Mouse (Mus musculus) c-Kit-positive CD71-positive TER-119-negative erythroid progenitor cells, embryonic 14.5 days (primary cell): ENCODE data around the gene Gm12216.
"Not testable (repeated sequence)": the region's sequence is repeated elsewhere in the genome, so short reads cannot be mapped to it uniquely, and the experiment has no call there.

Source experiments
- DNase-seq: peaks from one replicate; pipeline ENCODE4 v3.0.0-alpha.2; 2013; ENCODE audit warnings: low read depth

Gene Gm12216

DNA sequence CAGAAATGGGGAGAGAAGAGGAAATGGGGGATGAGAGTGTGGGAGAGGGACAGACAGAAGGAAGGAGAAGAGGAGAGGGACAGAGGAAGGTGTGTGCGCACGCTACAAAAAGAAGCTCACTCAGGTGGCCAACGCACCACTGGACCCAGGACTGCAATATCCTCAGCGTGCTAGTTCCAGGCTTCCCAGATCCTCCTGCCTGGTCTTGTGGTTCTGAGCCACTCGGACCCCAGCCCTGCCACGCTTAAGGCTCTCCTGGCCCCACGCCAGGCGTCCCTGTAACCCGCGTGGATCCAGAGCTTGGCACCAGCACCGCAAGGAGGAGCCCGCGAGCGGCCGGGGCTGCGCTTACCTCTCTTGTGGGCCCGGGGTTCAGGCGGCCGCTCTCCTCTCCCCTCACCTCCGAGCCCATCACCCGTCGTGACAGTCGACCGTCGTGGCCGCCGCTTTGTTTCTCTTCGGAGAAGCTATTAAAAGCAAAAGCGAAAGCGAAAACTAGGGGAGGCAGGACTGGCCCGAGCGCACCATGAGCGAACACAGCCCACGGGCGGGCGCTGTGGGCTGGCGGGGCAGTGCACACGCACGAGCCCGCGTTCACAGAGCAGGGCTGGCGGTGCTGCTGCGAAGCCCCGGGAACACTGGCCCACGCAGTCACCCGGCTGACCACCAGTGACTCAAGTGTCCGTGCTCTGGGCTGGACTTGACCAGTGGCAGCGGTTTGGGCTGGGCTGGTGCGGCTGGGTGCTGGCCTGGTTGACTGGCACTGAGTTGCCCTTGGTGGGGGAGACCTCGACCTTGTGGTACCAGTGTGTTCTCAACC is at the start of gene Gm12216:
Gene Gm12216 (minus strand): TSS at position 496 of the 820 bp plus-strand sequence.
- DNase-seq = not testable (repeated sequence)

DNA sequence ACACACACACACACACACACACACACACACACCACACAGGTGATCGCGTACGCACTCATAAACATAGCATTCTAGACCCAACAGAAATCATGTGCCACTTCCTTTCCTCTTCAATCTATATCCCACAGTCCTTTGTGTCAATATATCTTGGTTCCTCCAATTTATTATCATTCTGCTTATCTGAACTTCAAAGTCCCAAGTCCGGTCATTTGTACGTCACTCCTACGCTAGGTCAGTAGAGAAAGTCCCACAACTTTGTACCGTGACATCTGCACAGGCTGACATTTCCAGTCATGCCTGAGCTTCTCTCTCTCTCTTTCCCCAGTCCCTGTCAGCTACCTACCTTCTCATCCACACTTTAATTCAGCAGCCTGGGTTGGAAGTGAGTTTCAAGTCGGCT is 49.6 kb upstream of the Gm12216 start:
- DNase-seq = no peak

DNA sequence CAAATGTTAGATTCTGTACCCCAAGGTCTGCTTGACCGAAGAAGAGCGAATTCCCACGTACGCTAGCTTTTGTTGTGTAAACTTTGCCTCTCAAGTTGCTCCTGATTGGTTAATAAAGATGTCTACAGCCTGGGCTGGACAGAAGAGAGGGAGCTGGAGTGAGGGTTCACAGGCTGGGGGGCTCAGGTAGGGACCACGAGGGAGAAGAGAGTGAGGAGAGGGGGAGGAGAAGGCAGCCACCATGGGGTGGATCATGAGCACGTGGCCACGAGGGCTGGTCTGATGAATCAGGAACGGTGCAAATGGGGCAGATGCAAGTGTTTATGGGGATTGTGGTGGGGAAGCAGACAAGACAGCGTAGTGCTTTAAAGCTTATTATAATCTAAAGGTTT is 45.5 kb upstream of the Gm12216 start:
- DNase-seq = no peak

DNA sequence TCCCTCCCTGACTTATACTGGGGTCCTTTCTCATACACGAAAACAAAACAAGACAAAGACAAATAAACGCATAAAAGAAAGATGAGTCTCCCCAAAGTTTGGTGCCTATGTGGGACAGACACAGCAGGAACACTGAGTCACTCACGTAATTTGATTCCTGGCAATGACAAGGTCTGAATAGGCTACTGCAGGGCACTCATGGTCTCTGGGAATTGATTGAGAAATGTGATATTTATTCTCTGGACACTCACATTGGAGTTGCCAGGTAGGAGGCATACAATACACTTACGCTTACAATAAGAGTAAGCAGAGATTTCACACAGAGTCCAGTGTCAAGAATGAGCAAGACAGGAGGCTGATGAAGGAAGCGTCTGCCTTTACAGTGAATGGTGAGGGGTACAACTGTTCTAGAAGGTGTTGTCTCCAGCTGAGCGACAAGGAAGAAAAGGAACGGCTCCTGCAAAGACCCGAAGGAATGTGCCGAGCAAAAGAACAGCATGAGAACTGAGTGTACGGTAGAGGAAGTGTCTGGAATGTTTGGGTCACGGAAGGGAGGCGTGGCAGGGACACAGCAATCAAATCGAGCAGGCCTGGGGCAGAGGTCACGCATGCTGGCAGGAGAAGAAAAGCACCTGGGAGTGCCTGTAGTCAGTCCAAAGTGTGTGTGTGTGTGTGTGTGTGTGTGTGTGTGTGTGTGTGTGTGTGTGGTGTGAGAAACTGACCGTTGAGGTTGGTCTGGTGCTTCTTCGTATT is 44.9 kb upstream of the Gm12216 start:
- DNase-seq = no peak

DNA sequence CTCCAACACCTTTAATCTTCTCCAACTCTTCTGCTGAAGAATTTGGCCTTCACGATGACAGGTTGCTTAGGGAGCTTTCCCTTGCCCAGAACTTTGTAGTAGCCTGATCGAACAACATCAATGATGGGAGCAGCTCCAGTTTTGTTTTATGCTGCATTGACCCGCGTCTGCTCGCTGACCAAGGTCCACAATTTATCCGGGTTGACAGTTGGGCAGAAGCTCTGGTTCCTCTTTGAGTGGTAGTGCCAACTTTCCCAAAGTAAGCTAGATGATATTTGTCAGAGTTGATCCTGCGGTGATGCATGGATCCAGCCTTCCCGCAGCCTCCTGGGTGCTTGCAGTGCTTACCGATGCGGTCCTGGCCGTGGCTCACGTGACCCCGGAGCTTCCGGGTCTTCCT is 43.7 kb upstream of the Gm12216 start:
- DNase-seq = no peak

DNA sequence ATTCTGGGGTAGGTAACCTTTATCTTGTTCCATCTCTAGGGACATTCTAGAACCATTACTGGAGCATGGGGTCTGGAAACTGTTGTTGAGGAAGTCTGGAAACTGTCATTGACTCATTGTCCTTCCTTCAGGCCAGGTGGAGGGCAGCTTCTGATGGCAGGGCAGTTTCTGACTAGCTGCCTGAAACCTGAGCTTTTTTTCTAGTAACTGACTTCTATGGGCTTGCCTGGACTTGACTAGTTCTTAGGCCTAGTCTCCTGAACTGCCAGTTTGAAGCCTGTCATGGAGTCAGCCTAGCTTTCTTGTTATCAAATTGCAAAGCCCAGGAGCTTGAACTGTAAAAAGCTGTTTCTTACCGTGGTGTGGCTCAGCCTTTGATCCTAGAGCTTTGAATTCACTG is 41.9 kb upstream of the Gm12216 start:
- DNase-seq = no peak

DNA sequence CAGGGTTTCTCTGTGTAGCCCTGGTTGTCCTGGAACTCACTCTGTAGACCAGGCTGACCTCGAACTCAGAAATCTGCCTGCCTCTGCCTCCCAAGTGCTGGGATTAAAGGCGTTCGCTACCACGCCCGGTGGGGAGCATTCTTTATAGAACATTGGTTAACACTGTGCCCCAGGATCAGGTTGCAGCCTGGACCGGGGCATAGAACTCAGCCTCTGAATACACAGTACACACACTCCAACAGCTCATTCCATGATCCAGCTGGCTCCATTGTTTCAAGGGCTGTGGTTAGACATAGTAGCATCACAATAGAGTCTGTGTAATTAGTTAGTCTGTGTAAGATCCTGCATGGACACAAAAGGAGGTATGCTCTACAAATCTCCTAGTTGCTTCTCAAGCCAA is 40.9 kb upstream of the Gm12216 start:
- no peak for DNase-seq

DNA sequence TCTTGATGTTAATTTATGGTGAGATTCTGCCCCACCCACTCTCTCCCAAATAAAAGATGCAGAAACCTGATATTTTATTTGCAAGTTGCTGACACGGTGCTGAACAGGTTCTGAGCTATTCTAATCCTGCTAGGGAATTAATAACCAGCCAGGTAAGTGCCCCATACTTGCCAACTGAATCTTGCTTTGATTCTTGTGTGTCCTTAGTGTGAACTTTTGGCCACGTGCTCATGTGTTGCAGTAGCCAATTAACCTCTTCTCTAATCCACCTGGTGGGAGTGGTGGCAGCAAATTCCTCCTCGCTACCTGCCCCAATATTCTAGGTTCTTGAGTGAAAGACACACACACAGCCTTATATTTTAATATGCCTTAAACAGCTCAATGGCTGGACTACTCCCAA is 39.9 kb upstream of the Gm12216 start:
- DNase-seq = no peak

DNA sequence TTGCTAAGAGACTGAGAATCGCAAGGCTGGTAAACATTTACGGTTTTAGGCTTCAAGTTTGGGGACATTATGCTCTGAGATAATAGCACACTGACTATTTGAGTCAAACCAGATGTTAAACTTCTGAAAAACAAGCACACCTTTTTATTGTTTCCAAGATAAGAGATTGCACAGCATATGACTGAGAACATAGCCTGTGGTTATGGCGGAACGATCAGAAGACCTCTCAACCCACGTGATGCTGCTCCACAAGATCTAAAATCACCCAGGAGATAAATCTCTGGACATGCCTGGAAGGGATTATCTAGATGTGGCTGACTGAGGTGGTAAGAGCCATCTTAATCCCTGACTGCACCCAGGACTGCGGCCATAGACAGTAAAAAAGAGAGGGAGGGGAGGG is 37.9 kb upstream of the Gm12216 start:
- DNase-seq = no peak

DNA sequence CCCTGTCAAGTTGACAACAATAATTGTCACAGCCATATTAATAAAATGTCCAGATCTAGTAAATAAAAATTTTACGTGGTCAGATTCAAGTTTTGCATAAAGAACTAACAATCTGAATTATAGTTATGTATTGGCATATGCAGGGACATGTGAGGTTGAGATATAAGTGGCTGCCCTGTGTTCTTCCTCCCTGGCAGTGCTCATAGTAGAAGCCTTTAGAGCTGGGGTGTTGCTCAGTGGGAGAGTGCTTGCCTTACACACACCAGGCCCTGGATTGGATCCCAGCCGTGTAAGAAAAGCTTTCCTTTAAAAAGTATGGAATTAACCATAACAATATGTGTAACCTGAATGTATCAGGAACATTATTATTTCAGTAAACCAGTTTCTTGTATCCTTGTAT is 34.4 kb upstream of the Gm12216 start:
- DNase-seq = no peak

DNA sequence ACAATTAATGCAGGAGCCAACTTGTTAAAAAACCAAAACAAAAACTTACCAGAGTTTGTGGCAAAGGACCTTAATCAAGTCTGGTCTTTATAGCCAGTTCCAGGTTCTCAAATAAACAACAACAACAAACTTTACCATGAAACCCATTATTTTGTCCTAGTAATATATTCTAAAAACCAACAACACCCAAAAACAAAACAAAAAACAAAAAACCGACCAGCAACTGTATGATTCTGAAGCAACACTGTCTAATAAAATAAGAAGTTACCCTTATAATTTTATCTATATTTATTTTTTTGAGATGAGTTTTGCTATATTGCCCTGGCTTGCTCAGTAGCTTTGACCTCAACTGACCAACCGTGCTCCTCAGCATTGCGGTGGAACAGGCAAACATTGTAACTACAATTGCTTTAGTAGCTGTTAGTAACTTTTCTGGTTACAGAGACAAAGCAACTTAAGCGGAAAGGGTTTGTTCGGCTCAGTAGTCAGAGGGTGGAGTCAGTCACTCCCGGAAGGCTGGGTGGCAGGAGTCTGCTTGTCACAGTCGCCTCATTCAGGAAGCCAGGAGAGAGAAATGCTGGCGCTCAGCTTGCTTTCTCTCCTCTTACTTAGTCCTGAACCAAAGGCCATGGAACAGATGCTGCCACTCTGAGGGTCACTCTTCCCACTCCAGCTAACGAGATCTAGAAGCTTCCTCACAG is 33.8 kb upstream of the Gm12216 start:
- peak; percentile 48 for DNase-seq

DNA sequence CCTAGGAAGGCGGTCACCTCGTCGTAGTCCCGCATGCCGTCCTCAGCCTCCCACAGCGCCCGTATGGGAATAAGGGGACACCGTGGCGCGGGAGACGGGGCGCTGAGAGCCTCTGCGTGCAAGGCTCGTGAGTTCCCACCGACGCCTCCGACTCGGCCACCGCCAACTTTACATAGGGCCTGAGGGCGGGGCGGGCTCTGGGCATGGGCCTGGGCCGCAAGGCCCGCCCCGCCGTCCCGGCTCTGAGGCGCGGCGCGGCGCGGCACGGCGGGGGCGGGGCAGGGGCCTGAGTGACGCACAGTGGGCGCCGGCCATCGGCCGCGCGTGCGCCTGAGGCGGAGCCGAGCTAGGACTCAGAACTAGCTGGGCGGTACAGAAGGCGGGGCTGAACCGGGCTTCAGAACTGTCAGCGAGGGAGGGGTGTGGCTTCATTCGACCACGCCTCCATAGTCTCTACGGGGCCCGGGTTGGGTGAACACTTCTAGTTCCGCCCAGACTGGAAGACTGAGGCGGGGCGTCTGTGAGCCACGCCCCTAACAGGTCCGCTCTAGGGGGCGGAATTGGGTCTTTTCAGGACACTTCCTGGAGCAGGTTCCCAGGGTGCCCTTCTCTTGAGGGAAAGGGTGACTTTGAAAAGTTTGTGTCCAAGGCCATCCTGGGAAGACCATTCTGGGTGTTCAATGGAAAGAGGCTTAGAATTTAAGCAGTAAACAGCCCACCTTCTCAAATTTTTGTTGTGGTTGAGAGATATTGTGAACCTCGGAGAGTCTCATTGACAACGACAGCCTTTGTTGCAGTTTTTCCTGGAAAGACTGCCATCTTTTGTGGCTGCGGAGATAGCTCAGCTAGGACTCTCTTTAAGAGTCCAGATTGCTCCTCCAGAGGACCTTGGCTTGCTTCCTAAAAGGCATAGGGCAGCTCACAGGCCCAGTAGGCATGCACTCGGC is 32.7 kb upstream of the Gm12216 start, which contains the start of gene Slc22a5:
Gene Slc22a5 (minus strand): TSS at position 156 of the 947 bp plus-strand sequence.
- DNase-seq = peak; percentile 99

DNA sequence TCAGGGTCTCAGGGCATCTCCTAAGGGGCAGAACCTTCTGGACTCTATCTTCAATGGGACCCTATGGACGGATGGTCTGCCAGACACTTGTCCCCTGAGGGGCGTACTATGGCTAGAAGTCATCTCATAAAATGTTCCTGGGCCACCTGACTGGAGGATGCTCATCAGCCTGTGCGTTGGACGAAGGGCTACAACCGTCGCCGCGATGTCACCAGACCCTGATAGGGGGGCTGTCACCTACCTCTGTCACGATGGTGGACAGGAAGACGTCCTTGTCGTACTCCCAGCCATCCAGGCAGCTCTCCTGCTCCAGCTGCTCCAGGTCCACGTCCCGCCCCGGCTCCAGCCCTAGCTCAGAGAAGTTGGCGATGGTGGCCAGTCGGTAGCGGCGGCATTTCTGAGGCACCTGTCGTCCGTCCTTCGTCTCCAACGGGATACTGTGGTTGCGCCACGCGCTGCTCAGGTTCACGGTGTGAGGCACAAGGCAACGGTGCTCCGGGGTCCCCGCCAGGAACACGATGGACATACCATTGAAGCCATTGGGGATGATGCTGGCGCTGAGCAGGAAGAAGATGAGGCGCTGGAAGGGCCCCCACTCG is 31.9 kb upstream of the Gm12216 start:
- DNase-seq = no peak

DNA sequence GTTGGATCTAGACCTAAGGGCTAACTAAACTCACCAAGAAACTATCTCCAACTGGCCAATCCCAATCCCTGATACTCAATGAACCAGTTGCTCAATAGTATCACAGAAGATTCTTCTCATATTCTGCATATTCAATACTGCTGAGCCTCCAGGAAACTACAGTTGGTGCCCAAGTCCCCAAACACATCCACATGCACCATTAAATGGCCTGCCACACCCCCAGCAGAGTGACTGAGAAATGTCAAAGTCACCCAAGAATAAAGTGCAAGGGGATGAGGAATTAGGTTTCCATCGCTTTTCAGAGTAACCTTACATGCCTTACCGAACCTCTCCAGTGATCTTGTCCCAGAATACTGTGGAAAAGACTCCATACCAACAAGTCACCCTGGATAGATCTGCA is 31.2 kb upstream of the Gm12216 start:
- DNase-seq = no peak

DNA sequence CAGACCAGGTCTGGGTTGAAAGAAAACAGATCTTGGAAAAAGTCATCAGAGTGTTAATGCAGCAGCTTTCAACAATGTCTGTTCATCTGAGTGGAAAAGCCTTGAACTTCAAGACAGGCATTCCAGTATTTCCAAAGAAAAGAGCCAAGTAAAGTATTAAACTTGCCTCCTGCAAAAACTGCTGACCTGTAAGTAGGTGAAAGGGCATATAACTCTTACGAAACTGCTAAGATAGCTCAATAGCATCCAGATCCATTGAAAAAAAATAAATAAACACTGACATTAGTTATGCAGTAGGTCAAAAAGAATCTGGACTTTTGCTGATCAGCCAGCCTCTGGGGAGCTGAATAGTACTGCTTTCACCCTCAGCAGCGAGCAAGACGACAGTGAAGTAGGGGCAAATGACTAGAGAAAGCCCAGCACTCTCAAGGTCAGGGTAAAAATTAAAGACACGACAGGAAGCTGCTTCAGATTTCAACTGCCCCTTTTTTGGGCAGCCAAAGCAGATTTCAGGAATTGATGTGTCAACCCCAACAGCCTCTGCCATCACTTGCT is 30.1 kb upstream of the Gm12216 start:
- no peak for DNase-seq

DNA sequence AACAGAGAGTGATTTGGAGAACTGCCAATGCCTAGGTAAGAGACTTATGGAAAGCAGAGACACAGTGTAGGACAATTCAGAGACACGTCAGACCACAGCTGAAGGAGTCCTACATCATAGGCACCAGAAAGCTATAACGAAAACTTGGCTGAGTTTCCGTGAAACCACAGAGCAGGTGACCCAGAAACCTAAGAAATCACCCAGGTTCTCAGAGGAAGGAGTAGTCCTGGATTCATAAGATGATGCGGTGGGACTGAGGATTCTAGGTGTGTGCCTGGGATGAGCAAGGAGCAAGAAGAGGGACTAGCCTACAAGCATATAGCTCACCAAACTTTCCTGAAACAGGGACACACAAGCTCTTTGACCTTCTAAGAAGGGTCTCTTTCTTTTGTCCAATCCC is 29.2 kb upstream of the Gm12216 start:
- DNase-seq = no peak

DNA sequence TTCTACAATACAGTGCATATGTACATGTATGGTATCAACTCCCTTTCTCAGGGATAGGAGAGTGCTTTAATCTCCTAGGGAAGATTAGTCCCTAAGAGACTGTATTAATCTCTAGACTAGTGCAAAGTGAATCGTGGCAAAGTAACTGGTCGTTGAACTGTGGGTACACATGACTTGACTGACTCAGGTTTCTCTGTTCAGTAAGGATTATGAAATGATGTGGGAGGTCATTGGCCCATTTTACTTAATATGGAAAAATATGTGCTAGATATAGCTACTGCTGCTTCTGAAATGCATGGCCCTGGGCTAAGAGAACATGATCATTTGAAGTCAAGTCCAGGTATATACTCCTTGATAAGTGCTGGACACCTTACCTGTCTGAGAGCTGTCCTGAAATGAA is 24.2 kb upstream of the Gm12216 start:
- DNase-seq = no peak

DNA sequence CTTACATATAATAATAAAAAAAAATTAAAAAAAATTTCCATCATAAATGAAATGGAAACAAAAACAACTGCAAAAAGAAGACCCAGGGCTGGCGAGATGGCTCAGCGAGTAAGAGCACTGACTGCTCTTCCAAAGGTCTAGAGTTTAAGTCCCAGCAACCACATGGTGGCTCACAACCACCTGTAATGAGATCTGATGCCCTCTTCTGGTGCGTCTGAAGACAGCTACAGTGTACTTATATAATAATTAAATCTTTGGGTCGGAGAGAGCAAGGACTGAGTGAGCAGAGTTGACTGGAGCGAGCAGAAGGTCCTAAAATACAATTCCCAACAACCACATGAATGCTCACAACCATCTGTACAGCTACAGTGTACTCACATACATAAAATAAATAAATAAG is 19.0 kb upstream of the Gm12216 start:
- DNase-seq = not testable (repeated sequence)

DNA sequence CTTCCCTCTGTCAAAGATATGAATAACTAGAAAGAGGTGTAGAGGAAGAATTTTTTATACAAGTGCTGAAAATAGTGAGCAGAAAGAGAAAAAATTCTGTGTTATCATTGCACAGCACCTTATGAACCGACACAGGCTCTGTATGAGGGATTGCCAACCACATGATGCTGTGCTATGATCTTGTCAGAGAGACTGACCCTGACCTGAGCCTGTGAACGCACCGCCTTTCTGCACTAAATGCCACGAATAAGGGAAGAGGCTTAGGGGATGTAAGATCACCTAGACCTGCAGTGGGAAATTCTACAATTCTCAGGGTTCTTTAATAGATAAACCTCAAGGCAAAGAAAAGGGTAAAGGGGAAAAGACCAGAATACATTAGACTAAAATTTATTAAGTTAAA is 17.4 kb upstream of the Gm12216 start:
- no peak for DNase-seq

DNA sequence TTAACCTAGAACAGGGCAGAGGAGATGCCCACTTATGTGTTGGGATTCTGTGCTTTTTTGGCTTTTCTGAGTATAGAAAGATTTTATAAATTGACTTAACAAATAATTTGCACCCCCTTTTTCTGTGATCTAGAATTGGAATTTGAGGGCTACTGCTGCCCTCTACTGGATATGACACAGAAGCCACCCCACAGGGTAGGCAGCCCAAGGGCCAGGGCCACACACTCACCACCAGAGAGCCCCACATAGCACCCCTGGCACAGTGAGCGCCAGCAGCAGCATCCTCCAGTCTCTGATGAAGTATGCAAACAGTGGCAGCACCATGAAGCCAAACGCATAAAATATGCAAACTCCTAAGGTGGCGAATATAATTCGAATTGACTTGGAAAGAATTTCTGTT is 15.7 kb upstream of the Gm12216 start:
- DNase-seq = no peak
